Mouse (Mus musculus) bone marrow, adult 2 months (tissue): ENCODE measurements around the gene Spire2. TPM values are rescaled to one million over a fixed set of nuclear protein-coding genes. Genes with fewer than 3 reads are reported as not detected.

ENCODE experiments used
- H3K27ac ChIP-seq: fragments of 200-500 bp; 2 replicates; pipeline ENCODE4 v1.5.1; 2012; ENCODE audit warnings: low read depth, mild to moderate bottlenecking, control low read depth, inconsistent platforms, low read length; ENCODE audit not compliant: control insufficient read depth, poor library complexity, insufficient read depth
- H3K4me1 ChIP-seq: fragments of 200-500 bp; 2 replicates; pipeline ENCODE4 v1.6.1; 2011; ENCODE audit warnings: low read length; ENCODE audit not compliant: control insufficient read depth, insufficient read depth
- H3K4me3 ChIP-seq: fragments of 200-500 bp; replicated peaks from 2 replicates; pipeline ENCODE3; 2011; ENCODE audit warnings: mild to moderate bottlenecking, low read depth, low read length, control low read depth; ENCODE audit not compliant: control insufficient read depth
- CTCF ChIP-seq: fragments of 200-500 bp; IDR thresholded peaks from 2 replicates; pipeline ENCODE4 v1.5.1; 2011; ENCODE audit warnings: low read length, control low read depth; ENCODE audit not compliant: control insufficient read depth, insufficient read depth
- POLR2A ChIP-seq: fragments of 200-500 bp; IDR thresholded peaks from 2 replicates; pipeline ENCODE4 v1.6.1; 2011; ENCODE audit warnings: low read depth, mild to moderate bottlenecking, control low read depth, low read length, borderline replicate concordance; ENCODE audit not compliant: control insufficient read depth
- WGBS: fragments of 180-500 bp; shearing (Covaris S2); methylation state at CpG from one replicate; pipeline ENCODE4 v1.1.7; 2018; 5-methylcytosine and 5-hydroxymethylcytosine counted together
- polyA plus RNA-seq: library from polyadenylated mRNA; stranded (reverse); fragments of >200 nt; gene quantifications from 2 replicates; pipeline ENCODE4 v1.2.4, GENCODE M21; 2011; ENCODE audit warnings: low replicate concordance; ENCODE audit not compliant: missing spikeins, insufficient read depth, insufficient read length

The Spire2 gene
- polyA plus RNA-seq, 1 experiment: 1.5 TPM

- no peak overlapping the region for H3K4me3 ChIP-seq
- H3K27ac ChIP-seq: no peak overlapping the region
- no peaks in the 10 kb centered on the region; the same call in 1 of the 2 replicates for H3K4me1 ChIP-seq
- WGBS: 86% methylated on average over 9 of the region's 9 CpGs
- TF ChIP-seq CTCF (no peak), POLR2A (no peak)
Observed at GRCm38 (mm10) chr8:123402730-123403326, 70.3 kb downstream of the Spire2 start.

GRCm38 (mm10) chr8:123404521-123404920 lies 72.0 kb downstream of the Spire2 start:
- Histone ChIP-seq H3K4me3 (no peak overlapping the region), H3K27ac (no peak overlapping the region), H3K4me1 (peaks cover 3% of the 10 kb centered on the region; the same call in 1 of the 2 replicates)
- WGBS: 48% methylated on average over 8 of the region's 8 CpGs
- TF ChIP-seq POLR2A: no peak
- TF ChIP-seq CTCF: no peak

- 11% methylated on average over 4 of the region's 4 CpGs for WGBS
- TF ChIP-seq POLR2A (no peak), CTCF (peak; percentile 88)
- H3K4me1 ChIP-seq: peaks cover 3% of the 10 kb centered on the region; the same call in 1 of the 2 replicates
Observed at GRCm38 (mm10) chr8:123406786-123407185, 74.3 kb downstream of the Spire2 start, which contains the start of gene Mc1r. Mc1r (plus strand) TSS chr8:123407107.

GRCm38 (mm10) chr8:123407612-123408011 lies 75.1 kb downstream of the Spire2 start:
- no peak overlapping the region for H3K4me3 ChIP-seq
- no peak overlapping the region for H3K27ac ChIP-seq
- 78% methylated on average over 13 of the region's 13 CpGs for WGBS
- H3K4me1 ChIP-seq: peaks cover 3% of the 10 kb centered on the region
- no peak for TF ChIP-seq POLR2A
- no peak for TF ChIP-seq CTCF

More at GRCm38 (mm10) chr8:123406786-123407185, 74.3 kb downstream of the Spire2 start, which contains the start of gene Mc1r:
- Histone ChIP-seq H3K4me3 (no peak within 1 kb of the TSS), H3K27ac (no peak within 1 kb of the TSS)

GRCm38 (mm10) chr8:123408586-123409544 lies 76.4 kb downstream of the Spire2 start:
- Histone ChIP-seq H3K4me1 (peaks cover 3% of the 10 kb centered on the region), H3K27ac (no peak overlapping the region), H3K4me3 (no peak overlapping the region)
- 27% methylated on average over 9 of the region's 9 CpGs for WGBS
- no peak for TF ChIP-seq POLR2A
- no peak for TF ChIP-seq CTCF

- Histone ChIP-seq H3K27ac (no peak overlapping the region), H3K4me3 (no peak overlapping the region), H3K4me1 (peaks cover 3% of the 10 kb centered on the region)
- 67% methylated on average over 8 of the region's 8 CpGs for WGBS
- TF ChIP-seq POLR2A: no peak
- no peak for TF ChIP-seq CTCF
Observed at GRCm38 (mm10) chr8:123410049-123410587, 77.6 kb downstream of the Spire2 start.

GRCm38 (mm10) chr8:123410788-123411187 lies 78.3 kb downstream of the Spire2 start:
- Histone ChIP-seq H3K27ac (no peak overlapping the region), H3K4me3 (no peak overlapping the region), H3K4me1 (peaks cover 3% of the 10 kb centered on the region)
- 11% methylated on average over 11 of the region's 11 CpGs for WGBS
- TF ChIP-seq CTCF: no peak
- no peak for TF ChIP-seq POLR2A

GRCm38 (mm10) chr8:123411246-123411645 lies 78.7 kb downstream of the Spire2 start, which contains the start of gene Tubb3:
Tubb3 (plus strand) TSS chr8:123411424.
- WGBS: under 1% methylated on average over 29 of the region's 29 CpGs
- H3K4me3 ChIP-seq: no peak within 1 kb of the TSS
- no peak within 1 kb of the TSS for H3K27ac ChIP-seq
- no peak for TF ChIP-seq CTCF
- TF ChIP-seq POLR2A: peak; percentile 31; the same call in 1 of the 2 replicates
- H3K4me1 ChIP-seq: peaks cover 3% of the 10 kb centered on the region
